Mouse (Mus musculus) midbrain, embryonic 11.5 days (tissue): ENCODE data around the gene 1700001K19Rik. TPM values are rescaled to one million over a fixed set of nuclear protein-coding genes. Genes with fewer than 3 reads are reported as not detected.

ENCODE experiments used
- ATAC-seq: fragments of 200-750 bp; cut with Nextera tagmentation; 2 replicates; pipeline ENCODE4 v1.8.0; 2017; ENCODE audit warnings: moderate TSS enrichment, moderate library complexity; ENCODE audit not compliant: low FRiP score
- DNase-seq: peaks from one replicate; pipeline ENCODE4 v3.0.0; 2015; ENCODE audit warnings: low spot score; ENCODE audit errors: missing footprints
- H3K27ac ChIP-seq: fragments of 300-500 bp; sonication (generic); 2 replicates; pipeline ENCODE4 v1.5.1; 2014; ENCODE audit warnings: low read depth, low read length
- H3K27me3 ChIP-seq: fragments of 300-500 bp; sonication (generic); 2 replicates; pipeline ENCODE4 v1.6.1; 2014; ENCODE audit warnings: mild to moderate bottlenecking, low read length, moderate library complexity, mixed read lengths; ENCODE audit not compliant: control insufficient read depth, insufficient read depth
- H3K36me3 ChIP-seq: fragments of 300-500 bp; sonication (generic); 2 replicates; pipeline ENCODE4 v1.6.1; 2014; ENCODE audit warnings: mild to moderate bottlenecking, low read length, moderate library complexity, mixed read lengths; ENCODE audit not compliant: control insufficient read depth, insufficient read depth
- H3K4me1 ChIP-seq: fragments of 300-500 bp; sonication (generic); 2 replicates; pipeline ENCODE4 v1.6.1; 2014; ENCODE audit warnings: low read length; ENCODE audit not compliant: control insufficient read depth, insufficient read depth
- H3K4me2 ChIP-seq: fragments of 300-500 bp; sonication (generic); 2 replicates; pipeline ENCODE4 v1.6.1; 2014; ENCODE audit warnings: mild to moderate bottlenecking, moderate library complexity
- H3K4me3 ChIP-seq: fragments of 300-500 bp; sonication (generic); 2 replicates; pipeline ENCODE4 v1.5.1; 2014; ENCODE audit warnings: low read depth, low read length
- H3K9ac ChIP-seq: fragments of 300-500 bp; sonication (generic); 2 replicates; pipeline ENCODE4 v1.6.1; 2014; ENCODE audit warnings: low read length
- H3K9me3 ChIP-seq: fragments of 300-500 bp; sonication (generic); 2 replicates; pipeline ENCODE4 v1.6.1; 2016; ENCODE audit warnings: low read length; ENCODE audit not compliant: control insufficient read depth
- WGBS: fragments of 180-500 bp; shearing (Covaris S2); extraction: QIAGEN DNeasy Blood & Tissue Kit; methylation state at CpG from one replicate; pipeline ENCODE4 v1.1.7; 2014; 5-methylcytosine and 5-hydroxymethylcytosine counted together
- polyA plus RNA-seq: library from polyadenylated mRNA; unstranded; fragments of >200 nt; fragmentation: Nextera tagmentation; extraction: Ambion mirVana; gene quantifications from 2 replicates; pipeline ENCODE4 v1.2.1, GENCODE M21; 2014

Gene 1700001K19Rik
- polyA plus RNA-seq: 0.14 and 0.34 TPM in 2 replicates

DNA sequence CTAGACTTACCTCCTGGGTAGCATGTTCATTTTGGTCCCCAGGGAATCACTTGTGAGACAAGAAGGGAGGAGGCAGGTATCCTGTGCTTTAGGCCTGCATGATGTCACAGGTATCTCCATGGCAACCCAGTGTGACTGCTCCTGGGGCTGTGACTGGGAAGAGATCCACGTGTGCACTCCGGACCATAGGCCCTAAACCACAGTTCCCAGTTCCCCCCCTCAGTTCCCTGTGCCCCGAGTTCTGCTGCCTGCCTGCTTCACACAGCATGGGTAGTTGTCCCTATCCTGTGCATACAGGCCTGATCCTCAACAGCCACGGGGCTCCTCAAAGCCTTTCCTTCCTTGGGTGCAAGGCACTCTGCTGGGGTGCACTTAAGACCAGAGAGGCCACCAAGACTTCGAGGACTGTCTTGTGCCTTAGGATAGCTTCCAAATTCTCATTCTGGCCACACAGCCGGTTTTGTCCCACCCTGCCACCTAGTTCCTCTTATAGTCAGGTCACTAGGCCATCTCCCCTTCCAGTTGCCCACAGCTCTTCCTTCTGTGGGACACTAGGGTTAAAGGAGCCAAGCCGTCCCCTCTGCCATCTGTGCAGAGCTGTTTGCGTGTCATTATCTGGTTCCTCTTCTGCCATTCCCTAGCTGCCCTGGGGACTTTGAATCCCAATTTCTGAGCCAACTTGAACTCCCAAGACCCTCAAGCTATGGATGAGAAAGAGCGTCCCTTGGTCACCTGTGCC, at the start of gene 1700001K19Rik:
TSS of gene 1700001K19Rik (minus strand) at position 59 of the 739 bp plus-strand sequence.
- Histone ChIP-seq H3K4me3 (no peak within 1 kb of the TSS), H3K27ac (no peak within 1 kb of the TSS), H3K36me3 (no peaks in the 10 kb centered on the region; the same call in 1 of the 2 replicates), H3K9ac (no peak within 1 kb of the TSS), H3K9me3 (no peaks in the 10 kb centered on the region), H3K27me3 (no peaks in the 10 kb centered on the region), H3K4me2 (no peak within 1 kb of the TSS), H3K4me1 (no peaks in the 10 kb centered on the region)
- no peak for DNase-seq
- WGBS: 80% methylated on average over 9 of the region's 9 CpGs
- no peak for ATAC-seq

DNA sequence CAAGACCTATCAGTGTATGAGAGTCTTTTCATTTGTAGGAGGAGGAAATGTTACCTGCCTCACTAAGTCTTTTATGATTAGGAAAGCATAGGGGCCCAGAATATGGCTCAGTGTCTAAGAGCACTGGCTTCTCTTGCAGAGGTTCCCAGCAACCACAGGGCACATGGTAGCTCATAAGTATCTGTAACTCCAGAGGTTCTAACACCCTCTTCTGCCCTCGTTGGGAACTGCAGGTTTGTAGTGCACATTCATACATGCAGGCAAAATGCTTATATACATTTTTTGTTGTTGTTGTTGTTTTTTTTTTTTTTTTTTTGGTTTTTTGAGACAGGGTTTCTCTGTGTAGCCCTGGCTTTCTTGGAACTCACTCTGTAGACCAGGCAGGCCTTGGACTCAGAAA, 44.0 kb upstream of the 1700001K19Rik start:
- DNase-seq: no peak
- Histone ChIP-seq H3K4me1 (no peaks in the 10 kb centered on the region), H3K4me3 (no peak overlapping the region)

DNA sequence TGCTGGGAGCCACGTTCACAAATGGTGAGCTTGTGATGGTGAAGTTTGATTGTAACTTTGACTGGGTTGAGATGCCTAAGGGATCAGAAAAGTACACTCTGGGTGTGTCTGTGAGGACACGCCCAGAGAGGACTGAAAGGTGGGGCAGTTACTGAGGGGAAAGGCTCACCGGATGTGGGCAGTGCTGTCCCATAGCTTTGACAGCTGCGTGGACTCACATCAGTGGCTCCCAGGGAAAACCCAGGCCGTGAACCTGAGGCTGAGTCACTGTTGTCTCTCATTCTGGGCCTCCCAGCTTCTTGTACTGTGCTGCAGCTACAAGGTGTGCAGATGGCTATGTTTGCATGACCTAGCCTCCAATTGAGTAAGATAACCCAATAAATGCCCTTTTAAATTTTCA, 43.1 kb upstream of the 1700001K19Rik start:
- Histone ChIP-seq H3K9ac (no peak overlapping the region), H3K27me3 (no peaks in the 10 kb centered on the region), H3K36me3 (no peaks in the 10 kb centered on the region), H3K4me3 (no peak overlapping the region), H3K27ac (no peak overlapping the region), H3K4me2 (no peak overlapping the region), H3K4me1 (no peaks in the 10 kb centered on the region), H3K9me3 (no peaks in the 10 kb centered on the region)
- ATAC-seq: no peak
- no peak for DNase-seq
- 86% methylated on average over 5 of the region's 5 CpGs for WGBS

More for the DNA sequence above, 44.0 kb upstream of the 1700001K19Rik start:
- Histone ChIP-seq H3K9me3 (no peaks in the 10 kb centered on the region), H3K27me3 (no peaks in the 10 kb centered on the region), H3K27ac (no peak overlapping the region), H3K9ac (no peak overlapping the region), H3K4me2 (no peak overlapping the region), H3K36me3 (no peaks in the 10 kb centered on the region)
- ATAC-seq: no peak
- 48% methylated on average over 1 of the region's 1 CpGs for WGBS

DNA sequence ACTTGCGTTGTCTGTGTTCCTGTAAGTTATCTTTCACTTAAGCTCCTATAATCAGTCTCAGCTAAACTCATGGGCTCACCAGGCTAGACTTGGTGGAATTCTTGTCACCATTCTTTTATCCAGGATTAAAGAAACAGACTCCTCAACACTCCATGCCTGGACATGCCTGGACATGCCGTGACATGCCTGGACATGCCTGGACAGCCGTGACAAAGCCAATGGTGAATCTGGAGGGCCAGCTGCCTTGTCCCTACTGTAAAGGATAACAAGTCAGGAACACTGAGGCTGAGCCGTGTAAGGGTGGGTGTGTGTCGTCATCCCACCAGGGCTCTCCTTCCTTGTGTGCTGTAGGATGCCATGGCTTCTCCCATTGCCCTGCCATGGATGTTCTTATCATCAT, 42.6 kb upstream of the 1700001K19Rik start:
- Histone ChIP-seq H3K27ac (no peak overlapping the region), H3K9me3 (no peaks in the 10 kb centered on the region), H3K4me3 (no peak overlapping the region), H3K27me3 (no peaks in the 10 kb centered on the region), H3K4me2 (no peak overlapping the region), H3K9ac (no peak overlapping the region), H3K36me3 (no peaks in the 10 kb centered on the region), H3K4me1 (no peaks in the 10 kb centered on the region)
- no peak for DNase-seq
- ATAC-seq: no peak
- WGBS: 92% methylated on average over 5 of the region's 5 CpGs

GRCm38 (mm10) chr12:110716004-110716403, 33.6 kb upstream of the 1700001K19Rik start:
- H3K9ac ChIP-seq: no peak overlapping the region
- H3K9me3 ChIP-seq: 0 out of 2 replicates have a peak, but pooled peaks cover 4% of the 10 kb centered on the region
- DNase-seq: peak; percentile 67
- no peaks in the 10 kb centered on the region for H3K4me1 ChIP-seq
- no peak overlapping the region for H3K4me3 ChIP-seq
- H3K27me3 ChIP-seq: no peaks in the 10 kb centered on the region
- no peak overlapping the region for H3K27ac ChIP-seq
- 40% methylated on average over 5 of the region's 5 CpGs for WGBS
- no peaks in the 10 kb centered on the region for H3K36me3 ChIP-seq
- no peak for ATAC-seq
- H3K4me2 ChIP-seq: no peak overlapping the region

- no peaks in the 10 kb centered on the region for H3K4me1 ChIP-seq
- H3K4me2 ChIP-seq: no peak overlapping the region
- 94% methylated on average over 6 of the region's 6 CpGs for WGBS
- H3K36me3 ChIP-seq: no peaks in the 10 kb centered on the region
- H3K4me3 ChIP-seq: no peak overlapping the region
- H3K27me3 ChIP-seq: no peaks in the 10 kb centered on the region
- no peak overlapping the region for H3K9ac ChIP-seq
- DNase-seq: no peak
- no peak for ATAC-seq
- H3K27ac ChIP-seq: no peak overlapping the region
- 0 out of 2 replicates have a peak, but pooled peaks cover 4% of the 10 kb centered on the region for H3K9me3 ChIP-seq
Measured at GRCm38 (mm10) chr12:110714215-110714614, 31.8 kb upstream of the 1700001K19Rik start.

GRCm38 (mm10) chr12:110713784-110714183, 31.4 kb upstream of the 1700001K19Rik start:
- no peak overlapping the region for H3K4me3 ChIP-seq
- H3K4me1 ChIP-seq: no peaks in the 10 kb centered on the region
- H3K36me3 ChIP-seq: no peaks in the 10 kb centered on the region
- H3K9me3 ChIP-seq: 0 out of 2 replicates have a peak, but pooled peaks cover 4% of the 10 kb centered on the region
- H3K27me3 ChIP-seq: no peaks in the 10 kb centered on the region
- H3K4me2 ChIP-seq: no peak overlapping the region
- WGBS: 93% methylated on average over 6 of the region's 6 CpGs
- DNase-seq: peak; percentile 81
- no peak overlapping the region for H3K27ac ChIP-seq
- ATAC-seq: no peak
- no peak overlapping the region for H3K9ac ChIP-seq

DNA sequence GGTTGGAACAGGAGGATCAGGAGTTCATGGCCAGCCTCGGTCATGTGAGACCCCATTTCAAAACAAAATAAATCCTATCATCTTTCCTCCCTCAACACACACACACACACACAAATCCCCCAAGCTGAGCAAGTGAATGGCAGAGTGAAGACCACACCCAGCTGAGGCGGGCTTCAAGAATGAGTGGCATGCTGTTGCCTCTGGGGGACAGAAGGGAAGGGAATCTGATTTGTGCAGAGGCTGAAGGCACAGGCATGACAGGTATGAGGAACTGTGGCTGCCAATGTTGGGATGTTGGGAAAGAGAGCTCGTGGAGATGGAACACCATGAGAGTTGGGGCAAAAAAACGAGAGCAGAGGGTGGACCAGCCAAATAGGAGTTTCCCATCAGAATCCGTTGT, 28.9 kb upstream of the 1700001K19Rik start:
- Histone ChIP-seq H3K4me1 (no peaks in the 10 kb centered on the region), H3K27me3 (no peaks in the 10 kb centered on the region), H3K4me2 (no peak overlapping the region), H3K27ac (no peak overlapping the region), H3K4me3 (no peak overlapping the region), H3K9ac (no peak overlapping the region), H3K9me3 (0 out of 2 replicates have a peak, but pooled peaks cover 4% of the 10 kb centered on the region), H3K36me3 (no peaks in the 10 kb centered on the region)
- 82% methylated on average over 5 of the region's 5 CpGs for WGBS
- ATAC-seq (no peak), DNase-seq (peak; percentile 45)

- DNase-seq (peak; percentile 59), ATAC-seq (no peak)
- Histone ChIP-seq H3K4me3 (no peak overlapping the region), H3K27ac (no peak overlapping the region), H3K9me3 (no peaks in the 10 kb centered on the region), H3K4me2 (peak overlapping the region; percentile 53; the same call in 1 of the 2 replicates), H3K27me3 (no peaks in the 10 kb centered on the region), H3K4me1 (no peaks in the 10 kb centered on the region), H3K9ac (no peak overlapping the region), H3K36me3 (no peaks in the 10 kb centered on the region)
- 90% methylated on average over 7 of the region's 7 CpGs for WGBS
Measured at GRCm38 (mm10) chr12:110707451-110707850, 25.0 kb upstream of the 1700001K19Rik start.
